Mouse (Mus musculus) liver, postnatal 0 days (tissue): ENCODE measurements around the gene Slc11a1. TPM values are rescaled to one million over a fixed set of nuclear protein-coding genes. Genes with fewer than 3 reads are reported as not detected.

Experiments
- ATAC-seq: fragments of 200-750 bp; cut with Nextera tagmentation; 2 replicates; pipeline ENCODE4 v1.8.0; 2017; ENCODE audit warnings: mild to moderate bottlenecking, moderate library complexity
- DNase-seq: peaks from one replicate; pipeline ENCODE4 v3.0.0-alpha.2; 2016
- H3K27ac ChIP-seq: fragments of 300-500 bp; sonication (generic); 2 replicates; pipeline ENCODE4 v1.5.1; 2014; ENCODE audit warnings: antibody characterized with exemption, moderate library complexity, mild to moderate bottlenecking, low read depth
- H3K27me3 ChIP-seq: fragments of 300-500 bp; sonication (generic); 2 replicates; pipeline ENCODE4 v1.6.1; 2014; ENCODE audit warnings: low read length, control low read depth, mixed read lengths; ENCODE audit not compliant: insufficient read depth
- H3K36me3 ChIP-seq: fragments of 300-500 bp; sonication (generic); replicated peaks from 2 replicates; pipeline ENCODE4 v1.6.1; 2014; ENCODE audit warnings: mild to moderate bottlenecking, control low read depth, low read length, moderate library complexity, mixed read lengths; ENCODE audit not compliant: insufficient read depth
- H3K4me1 ChIP-seq: fragments of 300-500 bp; sonication (generic); 2 replicates; pipeline ENCODE4 v1.6.1; 2014; ENCODE audit warnings: antibody characterized with exemption, mild to moderate bottlenecking, control low read depth; ENCODE audit not compliant: insufficient read depth
- H3K4me2 ChIP-seq: fragments of 300-500 bp; sonication (generic); 2 replicates; pipeline ENCODE4 v1.6.1; 2014; ENCODE audit warnings: low read depth, mild to moderate bottlenecking, low read length, moderate library complexity, mixed read lengths
- H3K4me3 ChIP-seq: fragments of 300-500 bp; sonication (generic); 2 replicates; pipeline ENCODE4 v1.5.1; 2014; ENCODE audit warnings: low read depth, low read length
- H3K9ac ChIP-seq: fragments of 300-500 bp; sonication (generic); replicated peaks from 2 replicates; pipeline ENCODE4 v1.6.1; 2014; ENCODE audit warnings: mild to moderate bottlenecking, moderate library complexity
- H3K9me3 ChIP-seq: fragments of 300-500 bp; sonication (generic); 2 replicates; pipeline ENCODE4 v1.6.1; 2016; ENCODE audit warnings: mild to moderate bottlenecking, control low read depth, low read length, mixed read lengths
- CTCF ChIP-seq: sonication (generic); IDR thresholded peaks from 2 replicates; pipeline ENCODE4 v1.5.1; 2016; ENCODE audit warnings: antibody characterized with exemption, low read depth
- EP300 ChIP-seq: IDR thresholded peaks from 2 replicates; pipeline ENCODE4 v1.6.1; 2016; ENCODE audit warnings: antibody characterized with exemption, low read depth, mild to moderate bottlenecking
- WGBS: fragments of 180-500 bp; shearing (Covaris S2); extraction: QIAGEN DNeasy Blood & Tissue Kit; methylation state at CpG from one replicate; pipeline ENCODE4 v1.1.7; 2014; ENCODE audit not compliant: insufficient replicate concordance; 5-methylcytosine and 5-hydroxymethylcytosine counted together
- polyA plus RNA-seq: library from polyadenylated mRNA; unstranded; fragments of >200 nt; fragmentation: Nextera tagmentation; extraction: Ambion mirVana; gene quantifications from 2 replicates; pipeline ENCODE4 v1.2.1, GENCODE M21; 2015

Gene Slc11a1
- polyA plus RNA-seq, 1 experiment from 2014 or later: 15.1 TPM

GRCm38 (mm10) chr1:74375561-74375960 lies 566 bp downstream of the Slc11a1 start:
- DNase-seq (no peak), ATAC-seq (no peak)
- 71% methylated on average over 10 of the region's 10 CpGs for WGBS
- Histone ChIP-seq H3K4me3 (peak overlapping the region; percentile 14), H3K9ac (no peak overlapping the region), H3K27ac (peak overlapping the region; percentile 77), H3K4me1 (peaks cover 24% of the 10 kb centered on the region), H3K27me3 (no peaks in the 10 kb centered on the region), H3K4me2 (peak overlapping the region; percentile 56), H3K9me3 (no peaks in the 10 kb centered on the region), H3K36me3 (no peaks in the 10 kb centered on the region)
- no peak for TF ChIP-seq CTCF
- no peak for TF ChIP-seq EP300

- 65% methylated on average over 4 of the region's 4 CpGs for WGBS
- ATAC-seq: no peak
- TF ChIP-seq EP300 (no peak), CTCF (no peak)
- Histone ChIP-seq H3K4me2 (peak overlapping the region; percentile 56), H3K9ac (0 out of 2 replicates have a peak overlapping the region, but pooled peaks have one; percentile 3), H3K36me3 (no peaks in the 10 kb centered on the region), H3K27ac (0 out of 2 replicates have a peak overlapping the region, but pooled peaks have one; percentile 18), H3K9me3 (no peaks in the 10 kb centered on the region), H3K4me1 (peaks cover 24% of the 10 kb centered on the region), H3K4me3 (no peak overlapping the region), H3K27me3 (no peaks in the 10 kb centered on the region)
- DNase-seq: no peak
Measured at GRCm38 (mm10) chr1:74376396-74376795, 1.4 kb downstream of the Slc11a1 start.

DNA sequence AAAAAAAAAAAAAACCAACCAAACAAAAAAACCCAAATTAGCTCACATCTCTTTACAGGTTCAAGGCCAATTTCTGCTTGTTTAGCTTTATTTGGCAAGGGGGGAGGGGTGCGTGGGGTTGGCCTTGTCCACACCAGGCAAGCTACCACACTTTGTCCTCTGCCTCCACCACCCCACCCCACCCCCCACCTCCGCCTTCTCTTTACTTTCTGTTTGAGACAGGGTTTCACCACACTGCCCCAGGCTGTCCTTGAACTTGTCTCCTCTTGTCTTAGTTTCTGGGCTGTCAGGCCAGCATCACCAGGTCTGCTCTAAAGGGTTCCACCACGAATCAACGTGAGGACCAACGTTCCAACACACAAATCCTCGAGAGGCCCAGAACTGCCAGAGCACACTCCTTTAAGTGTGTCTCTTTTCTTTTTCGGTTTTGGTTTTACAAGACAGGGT lies 4.1 kb downstream of the Slc11a1 start:
- Histone ChIP-seq H3K9me3 (no peaks in the 10 kb centered on the region), H3K27ac (peak overlapping the region; percentile 70), H3K9ac (no peak overlapping the region), H3K4me3 (no peak overlapping the region), H3K36me3 (no peaks in the 10 kb centered on the region), H3K27me3 (no peaks in the 10 kb centered on the region), H3K4me1 (peaks cover 30% of the 10 kb centered on the region), H3K4me2 (no peak overlapping the region)
- 58% methylated on average over 7 of the region's 7 CpGs for WGBS
- ATAC-seq (peak; percentile 74), DNase-seq (peak; percentile 70)
- TF ChIP-seq EP300: no peak
- no peak for TF ChIP-seq CTCF

- Histone ChIP-seq H3K27ac (no peak overlapping the region), H3K9me3 (no peaks in the 10 kb centered on the region), H3K36me3 (no peaks in the 10 kb centered on the region), H3K4me1 (peaks cover 22% of the 10 kb centered on the region), H3K4me3 (no peak overlapping the region), H3K4me2 (no peak overlapping the region), H3K27me3 (no peaks in the 10 kb centered on the region), H3K9ac (no peak overlapping the region)
- 74% methylated on average over 5 of the region's 5 CpGs for WGBS
- ATAC-seq (no peak), DNase-seq (no peak)
- TF ChIP-seq EP300 (no peak), CTCF (no peak)
Measured at GRCm38 (mm10) chr1:74380484-74380883, 5.5 kb downstream of the Slc11a1 start.

- H3K9me3 ChIP-seq: no peaks in the 10 kb centered on the region
- ATAC-seq: peak; percentile 21; the same call in 1 of the 2 replicates
- H3K36me3 ChIP-seq: no peaks in the 10 kb centered on the region
- TF ChIP-seq EP300 (no peak), CTCF (no peak)
- WGBS: 48% methylated on average over 10 of the region's 10 CpGs
- H3K4me3 ChIP-seq: no peak overlapping the region
- peaks cover 18% of the 10 kb centered on the region for H3K4me1 ChIP-seq
- H3K4me2 ChIP-seq: no peak overlapping the region
- no peak overlapping the region for H3K27ac ChIP-seq
- H3K27me3 ChIP-seq: no peaks in the 10 kb centered on the region
- DNase-seq: no peak
- no peak overlapping the region for H3K9ac ChIP-seq
Measured at GRCm38 (mm10) chr1:74381588-74382021, 6.6 kb downstream of the Slc11a1 start.

DNA sequence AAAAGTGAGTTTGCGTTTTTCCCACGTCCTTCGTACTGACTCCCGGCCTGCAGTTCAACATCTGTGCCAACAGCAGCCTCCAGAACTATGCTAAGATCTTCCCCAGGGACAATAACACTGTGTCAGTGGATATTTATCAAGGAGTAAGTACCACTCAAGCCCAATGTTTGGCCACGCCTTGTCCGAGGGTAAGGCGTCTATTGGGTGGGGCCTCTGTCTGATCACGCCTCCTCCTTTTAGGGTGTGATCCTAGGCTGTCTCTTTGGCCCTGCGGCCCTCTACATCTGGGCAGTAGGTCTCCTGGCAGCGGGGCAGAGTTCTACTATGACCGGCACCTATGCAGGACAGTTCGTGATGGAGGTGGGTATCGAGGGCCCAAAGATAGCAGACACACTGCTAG lies 8.4 kb downstream of the Slc11a1 start:
- WGBS: 76% methylated on average over 13 of the region's 13 CpGs
- Histone ChIP-seq H3K9ac (no peak overlapping the region), H3K36me3 (no peaks in the 10 kb centered on the region), H3K27ac (no peak overlapping the region), H3K4me1 (peaks cover 25% of the 10 kb centered on the region), H3K4me3 (no peak overlapping the region), H3K9me3 (no peaks in the 10 kb centered on the region), H3K4me2 (no peak overlapping the region), H3K27me3 (no peaks in the 10 kb centered on the region)
- TF ChIP-seq CTCF (no peak), EP300 (no peak)
- no peak for ATAC-seq
- no peak for DNase-seq
